In genomic region chr2:66961808-66962519, GRCm38 (mm10) we compare ENCODE assay signal across 9 mouse cellular contexts.
DNase-seq lines count a peak whose midpoint lies in the region; ATAC-seq and TF ChIP-seq lines count a peak whose summit lies in the region.
"Had no signal": no experiment of that assay in that cellular context is flagged by ENCODE, and none has a peak within 500 bp of the region (broad histone marks: within the 10 kb centered on the region; RNA-seq: fewer than 3 reads in every experiment).

No protein-coding gene starts in this region.

- ATAC-seq in frontal cortex, adult (ENCODE audit: low TSS enrichment) = peak; percentile 80
- ATAC-seq in megakaryocyte progenitor cell, adult 5-6 weeks (replicated peaks; ENCODE audit: poor library complexity) = peak; percentile 75

- WGBS in cerebellum, adult 2 months = 26% methylated on average over 8 of the region's 8 CpGs

- no peaks in the 10 kb centered on the region for H3K4me1 ChIP-seq in cerebellum, adult 2 months (ENCODE audit: control insufficient read depth, insufficient read depth, low read length)

- TF ChIP-seq CTCF in cerebellum, adult 2 months (IDR thresholded peaks at IDR 0.05; ENCODE audit: borderline replicate concordance, insufficient read depth, low read depth, low read length) = peak; percentile 38; the same call in 1 of the 2 replicates

- DNase-seq in urinary bladder, postnatal 14 days (ENCODE audit: low spot score) = peak; percentile 9
- no peak for DNase-seq in urinary bladder, adult 2 months (ENCODE audit: low spot score)
- peak; percentile 12 to 17 for DNase-seq in cerebellum, adult 2 months
- DNase-seq in layer of hippocampus, adult 8-10 months (ENCODE audit: low spot score in 2 of 2) = peak; percentile 8 to 29
- DNase-seq in telencephalon, adult 2 months (ENCODE audit: low read depth, low spot score) = peak; percentile 11
- DNase-seq in thymus, adult 18-20 months = no peak

- no peak overlapping the region for H3K4me3 ChIP-seq in cerebellum, adult 2 months (replicated peaks; ENCODE audit: insufficient read depth, low read depth, low read length)
- H3K4me3 ChIP-seq: erythroblast, embryonic 14.5 days had no signal

- no peak overlapping the region for H3K27ac ChIP-seq in cerebellum, adult 2 months (ENCODE audit: insufficient read depth, low read length)

- no peak for TF ChIP-seq POLR2A in cerebellum, adult 2 months (IDR thresholded peaks at IDR 0.05; ENCODE audit: borderline replicate concordance, insufficient read depth, low read length)

- H3K27me3 ChIP-seq in cerebellum, adult 2 months (ENCODE audit: control insufficient read depth, insufficient read depth, low read length) = no peaks in the 10 kb centered on the region

Comparison
In these comparisons a context has a peak if more than half of its experiments do, and no peak if none do; other contexts are left out.
1. DNase-seq: peak in urinary bladder, postnatal 14 days (single experiment), cerebellum, adult 2 months (2 of 2), layer of hippocampus, adult 8-10 months (2 of 2) and telencephalon, adult 2 months (single experiment); none in urinary bladder, adult 2 months (single experiment) and thymus, adult 18-20 months (0 of 2).